Mouse (Mus musculus): ENCODE data around the gene Cyld. TPM values are rescaled to one million over a fixed set of nuclear protein-coding genes. Genes with fewer than 3 reads are reported as not detected.

The Cyld gene
- total and polyA plus RNA-seq, 2 experiments from 2014 or later: 10.6 to 22.7 TPM

DNA sequence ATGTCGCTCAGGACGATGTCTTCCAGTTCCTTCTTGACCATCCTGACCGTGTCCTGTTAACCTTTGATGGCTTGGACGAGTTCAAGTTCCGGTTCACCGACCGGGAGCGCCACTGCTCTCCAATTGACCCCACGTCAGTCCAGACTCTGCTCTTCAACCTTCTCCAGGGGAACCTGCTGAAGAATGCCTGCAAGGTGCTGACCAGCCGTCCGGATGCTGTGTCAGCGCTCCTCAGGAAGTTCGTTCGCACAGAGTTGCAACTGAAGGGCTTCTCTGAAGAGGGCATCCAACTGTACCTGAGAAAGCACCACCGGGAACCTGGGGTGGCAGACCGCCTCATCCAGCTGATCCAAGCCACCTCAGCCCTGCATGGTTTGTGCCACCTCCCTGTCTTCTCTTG is 32.7 kb upstream of the Cyld start:
- peaks cover 4% of the 10 kb centered on the region; the same call in 1 of the 2 replicates for H3K4me1 ChIP-seq (ENCODE audit: insufficient read depth)
- no peak overlapping the region for H3K4me2 ChIP-seq (ENCODE audit: low read depth)
- TF ChIP-seq CTCF (IDR thresholded peaks at IDR 0.05; ENCODE audit: low read depth): no peak
- H3K27me3 ChIP-seq (ENCODE audit: insufficient read depth, low read length): no peaks in the 10 kb centered on the region
- ATAC-seq: no peak
- no peaks in the 10 kb centered on the region for H3K9me3 ChIP-seq (ENCODE audit: low read length)
- 84% methylated on average over 16 of the region's 16 CpGs for WGBS
- H3K4me3 ChIP-seq (ENCODE audit: low read depth, low read length): no peak overlapping the region
- DNase-seq: no peak
- no peaks in the 10 kb centered on the region for H3K36me3 ChIP-seq (ENCODE audit: insufficient read depth)
- H3K27ac ChIP-seq (ENCODE audit: low read depth, low read length): no peak overlapping the region
- H3K9ac ChIP-seq: no peak overlapping the region

DNA sequence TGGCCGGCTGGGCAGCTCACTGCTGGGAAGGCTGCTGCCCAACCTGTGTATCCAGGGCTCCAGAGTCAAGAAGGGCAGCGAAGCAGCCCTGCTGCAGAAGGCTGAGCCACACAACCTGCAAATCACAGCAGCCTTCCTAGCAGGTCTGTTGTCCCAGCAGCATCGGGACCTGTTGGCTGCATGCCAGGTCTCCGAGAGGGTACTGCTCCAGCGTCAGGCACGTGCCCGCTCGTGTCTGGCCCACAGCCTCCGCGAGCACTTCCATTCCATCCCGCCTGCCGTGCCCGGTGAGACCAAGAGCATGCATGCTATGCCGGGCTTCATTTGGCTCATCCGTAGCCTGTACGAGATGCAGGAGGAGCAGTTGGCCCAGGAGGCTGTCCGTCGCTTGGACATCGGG is 31.9 kb upstream of the Cyld start:
- no peaks in the 10 kb centered on the region for H3K36me3 ChIP-seq (ENCODE audit: insufficient read depth)
- DNase-seq: no peak
- H3K4me2 ChIP-seq (ENCODE audit: low read depth): no peak overlapping the region
- no peaks in the 10 kb centered on the region for H3K27me3 ChIP-seq (ENCODE audit: insufficient read depth, low read length)
- peaks cover 4% of the 10 kb centered on the region; the same call in 1 of the 2 replicates for H3K4me1 ChIP-seq (ENCODE audit: insufficient read depth)
- no peak overlapping the region for H3K9ac ChIP-seq
- 68% methylated on average over 19 of the region's 19 CpGs for WGBS
- no peak for ATAC-seq
- no peak overlapping the region for H3K4me3 ChIP-seq (ENCODE audit: low read depth, low read length)
- H3K27ac ChIP-seq (ENCODE audit: low read depth, low read length): no peak overlapping the region
- H3K9me3 ChIP-seq (ENCODE audit: low read length): no peaks in the 10 kb centered on the region
- no peak for TF ChIP-seq CTCF (IDR thresholded peaks at IDR 0.05; ENCODE audit: low read depth)

DNA sequence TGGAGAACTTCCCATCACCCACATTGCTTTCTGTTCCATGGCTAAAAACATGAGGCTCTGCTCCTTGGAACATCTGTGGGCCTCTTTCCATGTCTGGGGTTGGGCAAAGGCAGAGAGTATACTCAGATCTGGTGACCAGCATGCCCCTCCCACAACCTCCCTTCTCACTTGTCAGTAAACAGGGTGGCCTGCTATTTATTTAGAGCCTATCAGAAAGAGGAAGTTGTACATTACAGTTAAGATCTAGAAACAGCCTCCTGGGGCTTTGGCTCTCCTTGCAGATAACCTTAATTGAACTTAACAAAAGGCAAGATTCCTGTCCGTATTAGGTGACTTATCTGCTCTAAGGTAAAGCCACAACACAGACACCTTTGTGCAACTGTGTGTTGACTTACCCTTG is 30.4 kb upstream of the Cyld start:
- H3K27me3 ChIP-seq (ENCODE audit: insufficient read depth, low read length): no peaks in the 10 kb centered on the region
- no peak for TF ChIP-seq CTCF (IDR thresholded peaks at IDR 0.05; ENCODE audit: low read depth)
- no peaks in the 10 kb centered on the region for H3K9me3 ChIP-seq (ENCODE audit: low read length)
- 75% methylated on average over 1 of the region's 1 CpGs for WGBS
- no peaks in the 10 kb centered on the region for H3K36me3 ChIP-seq (ENCODE audit: insufficient read depth)
- ATAC-seq: no peak
- H3K4me2 ChIP-seq (ENCODE audit: low read depth): no peak overlapping the region
- H3K4me3 ChIP-seq (ENCODE audit: low read depth, low read length): no peak overlapping the region
- H3K9ac ChIP-seq: no peak overlapping the region
- H3K27ac ChIP-seq (ENCODE audit: low read depth, low read length): no peak overlapping the region
- H3K4me1 ChIP-seq (ENCODE audit: insufficient read depth): peaks cover 9% of the 10 kb centered on the region; the same call in 1 of the 2 replicates
- no peak for DNase-seq

GRCm38 (mm10) chr8:88668400-88669086 is 28.3 kb upstream of the Cyld start:
- H3K27ac ChIP-seq (ENCODE audit: low read depth, low read length): peak overlapping the region; percentile 75
- DNase-seq: peak; percentile 76
- WGBS: 43% methylated on average over 14 of the region's 14 CpGs
- H3K4me1 ChIP-seq (ENCODE audit: insufficient read depth): peaks cover 9% of the 10 kb centered on the region; the same call in 1 of the 2 replicates
- no peak overlapping the region for H3K4me3 ChIP-seq (ENCODE audit: low read depth, low read length)
- H3K9me3 ChIP-seq (ENCODE audit: low read length): no peaks in the 10 kb centered on the region
- no peaks in the 10 kb centered on the region for H3K27me3 ChIP-seq (ENCODE audit: insufficient read depth, low read length)
- peak; percentile 92 for ATAC-seq
- H3K9ac ChIP-seq: peak overlapping the region; percentile 14; the same call in 1 of the 2 replicates
- no peak for TF ChIP-seq CTCF (IDR thresholded peaks at IDR 0.05; ENCODE audit: low read depth)
- H3K36me3 ChIP-seq (ENCODE audit: insufficient read depth): no peaks in the 10 kb centered on the region
- H3K4me2 ChIP-seq (ENCODE audit: low read depth): no peak overlapping the region

DNA sequence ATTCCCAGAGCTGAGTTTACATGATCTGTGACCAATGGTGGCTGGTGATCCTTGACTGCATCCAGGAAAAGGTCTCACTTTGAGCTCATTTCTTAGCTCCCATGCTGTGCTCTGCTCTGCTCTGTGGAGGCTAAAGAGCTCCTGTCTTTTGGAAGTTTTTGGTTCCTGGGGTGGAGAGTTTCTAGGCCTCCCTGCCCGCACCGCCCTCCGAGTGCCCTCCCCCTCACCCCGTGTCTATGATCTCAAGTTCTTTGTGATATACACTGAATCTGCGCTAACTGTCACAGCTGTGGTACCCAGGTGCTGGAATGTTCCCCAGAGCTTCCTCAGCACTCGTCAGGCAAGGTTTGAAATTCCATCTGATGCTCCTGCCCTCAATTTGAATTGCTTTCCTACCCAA is 26.0 kb upstream of the Cyld start:
- H3K27ac ChIP-seq (ENCODE audit: low read depth, low read length): peak overlapping the region; percentile 71; the same call in 1 of the 2 replicates
- H3K36me3 ChIP-seq (ENCODE audit: insufficient read depth): no peaks in the 10 kb centered on the region
- ATAC-seq (no peak), DNase-seq (no peak)
- H3K9me3 ChIP-seq (ENCODE audit: low read length): no peaks in the 10 kb centered on the region
- peaks cover 9% of the 10 kb centered on the region; the same call in 1 of the 2 replicates for H3K4me1 ChIP-seq (ENCODE audit: insufficient read depth)
- WGBS: 71% methylated on average over 6 of the region's 6 CpGs
- H3K9ac ChIP-seq: no peak overlapping the region
- H3K4me3 ChIP-seq (ENCODE audit: low read depth, low read length): no peak overlapping the region
- no peak for TF ChIP-seq CTCF (IDR thresholded peaks at IDR 0.05; ENCODE audit: low read depth)
- H3K27me3 ChIP-seq (ENCODE audit: insufficient read depth, low read length): no peaks in the 10 kb centered on the region
- H3K4me2 ChIP-seq (ENCODE audit: low read depth): no peak overlapping the region

DNA sequence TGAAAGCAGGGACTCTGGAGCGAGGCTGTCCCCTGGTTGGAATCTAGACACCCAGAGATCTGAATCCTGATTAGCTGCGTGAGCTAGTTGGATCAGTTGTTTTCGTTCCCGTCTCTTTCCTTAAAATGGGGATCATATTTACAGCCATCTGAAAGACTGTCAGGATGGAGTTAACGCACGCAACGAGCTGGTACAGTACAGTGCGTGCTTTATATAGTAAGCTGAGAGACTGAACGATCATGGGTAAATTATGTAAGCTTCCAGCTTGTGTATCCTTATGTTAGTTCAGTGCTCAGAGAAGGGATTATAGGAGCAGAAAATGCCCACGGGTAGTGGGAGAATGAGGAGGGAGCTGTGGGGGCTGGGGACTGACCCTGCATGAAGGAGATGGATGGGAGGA is 25.3 kb upstream of the Cyld start:
- H3K4me2 ChIP-seq (ENCODE audit: low read depth): no peak overlapping the region
- WGBS: 62% methylated on average over 10 of the region's 10 CpGs
- H3K27me3 ChIP-seq (ENCODE audit: insufficient read depth, low read length): no peaks in the 10 kb centered on the region
- peaks cover 9% of the 10 kb centered on the region; the same call in 1 of the 2 replicates for H3K4me1 ChIP-seq (ENCODE audit: insufficient read depth)
- H3K36me3 ChIP-seq (ENCODE audit: insufficient read depth): no peaks in the 10 kb centered on the region
- TF ChIP-seq CTCF (IDR thresholded peaks at IDR 0.05; ENCODE audit: low read depth): no peak
- ATAC-seq: peak; percentile 66
- H3K9ac ChIP-seq: no peak overlapping the region; the same call in 1 of the 2 replicates
- peak overlapping the region; percentile 71 for H3K27ac ChIP-seq (ENCODE audit: low read depth, low read length)
- H3K4me3 ChIP-seq (ENCODE audit: low read depth, low read length): no peak overlapping the region
- no peaks in the 10 kb centered on the region for H3K9me3 ChIP-seq (ENCODE audit: low read length)
- DNase-seq: peak; percentile 57

GRCm38 (mm10) chr8:88673859-88674258 is 23.0 kb upstream of the Cyld start:
- WGBS: 83% methylated on average over 5 of the region's 5 CpGs
- no peaks in the 10 kb centered on the region for H3K27me3 ChIP-seq (ENCODE audit: insufficient read depth, low read length)
- DNase-seq (no peak), ATAC-seq (no peak)
- no peaks in the 10 kb centered on the region for H3K36me3 ChIP-seq (ENCODE audit: insufficient read depth)
- no peaks in the 10 kb centered on the region for H3K9me3 ChIP-seq (ENCODE audit: low read length)
- peaks cover 6% of the 10 kb centered on the region; the same call in 1 of the 2 replicates for H3K4me1 ChIP-seq (ENCODE audit: insufficient read depth)
- H3K4me2 ChIP-seq (ENCODE audit: low read depth): no peak overlapping the region
- no peak for TF ChIP-seq CTCF (IDR thresholded peaks at IDR 0.05; ENCODE audit: low read depth)
- no peak overlapping the region for H3K4me3 ChIP-seq (ENCODE audit: low read depth, low read length)
- H3K27ac ChIP-seq (ENCODE audit: low read depth, low read length): no peak overlapping the region
- H3K9ac ChIP-seq: no peak overlapping the region
